Mouse (Mus musculus): ENCODE results near the gene Wipf1. TPM values are rescaled to one million over a fixed set of nuclear protein-coding genes. Genes with fewer than 3 reads are reported as not detected.
A peak's percentile ranks its signal among the peaks of the same experiment; 100 is the strongest.
"Not testable (repeated sequence)": the region's sequence is repeated elsewhere in the genome, so short reads cannot be mapped to it uniquely, and the experiment has no call there.

The Wipf1 gene
- polyA plus RNA-seq, 1 experiment: 13.7 TPM

DNA sequence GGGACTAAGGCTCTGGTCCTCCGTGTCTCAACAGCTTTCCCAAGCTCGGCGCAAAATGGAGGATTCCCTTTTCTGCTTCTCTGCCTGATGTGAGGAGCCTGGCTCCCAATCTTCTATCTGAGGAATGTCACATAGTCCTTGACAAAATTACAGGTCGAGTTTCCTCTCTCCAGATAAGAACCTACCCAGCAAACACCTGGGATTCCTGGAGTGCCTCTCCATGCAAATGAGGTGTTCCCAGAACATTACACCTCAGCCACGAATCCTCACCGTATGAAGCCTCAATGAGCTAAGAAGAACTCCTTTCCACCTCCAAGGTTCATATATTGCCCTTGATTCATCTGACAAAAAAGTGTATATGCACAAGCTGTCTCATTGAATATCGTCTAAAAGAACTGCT, 30.9 kb upstream of the Wipf1 start:
- H3K36me3 ChIP-seq (ENCODE audit: control insufficient read depth, insufficient read depth): peaks cover 28% of the 10 kb centered on the region
- no peaks in the 10 kb centered on the region for H3K27me3 ChIP-seq (ENCODE audit: control insufficient read depth, insufficient read depth, insufficient read length)
- H3K79me2 ChIP-seq (ENCODE audit: control insufficient read depth, insufficient read depth): no peaks in the 10 kb centered on the region
- TF ChIP-seq REST (IDR thresholded peaks at IDR 0.05; ENCODE audit: insufficient read depth, insufficient read length) (no peak), CEBPB (IDR thresholded peaks at IDR 0.05; ENCODE audit: insufficient read depth, poor library complexity, severe bottlenecking) (no peak), MAX (IDR thresholded peaks at IDR 0.05; ENCODE audit: low read depth) (no peak), E2F4 (IDR thresholded peaks at IDR 0.05; ENCODE audit: insufficient read depth) (no peak), MYOG (IDR thresholded peaks at IDR 0.05; ENCODE audit: control insufficient read depth in 1 of 3, insufficient read depth in 1 of 3, insufficient read length in 2 of 3, low read depth in 2 of 3) (no peak), MYOD1 (IDR thresholded peaks at IDR 0.05; ENCODE audit: control insufficient read depth in 1 of 3, insufficient read length in 2 of 3, low read depth in 2 of 3) (no peak), TCF3 (IDR thresholded peaks at IDR 0.05; ENCODE audit: insufficient read length, low read depth) (no peak), TCF12 (IDR thresholded peaks at IDR 0.05; ENCODE audit: insufficient read depth, poor library complexity, severe bottlenecking) (no peak), POLR2AphosphoS2 (IDR thresholded peaks at IDR 0.05; ENCODE audit: insufficient read length, low read depth) (no peak), USF1 (IDR thresholded peaks at IDR 0.05; ENCODE audit: low read depth) (no peak), SRF (IDR thresholded peaks at IDR 0.05; ENCODE audit: control insufficient read depth, insufficient read length, low read depth) (no peak), POLR2A (IDR thresholded peaks at IDR 0.05; ENCODE audit: insufficient read length, low read depth) (no peak)
- no peak overlapping the region for H3K4me3 ChIP-seq
- H3ac ChIP-seq (ENCODE audit: control insufficient read depth, insufficient read length): no peak overlapping the region
- no peak overlapping the region for H3K4me2 ChIP-seq (ENCODE audit: low read depth)

DNA sequence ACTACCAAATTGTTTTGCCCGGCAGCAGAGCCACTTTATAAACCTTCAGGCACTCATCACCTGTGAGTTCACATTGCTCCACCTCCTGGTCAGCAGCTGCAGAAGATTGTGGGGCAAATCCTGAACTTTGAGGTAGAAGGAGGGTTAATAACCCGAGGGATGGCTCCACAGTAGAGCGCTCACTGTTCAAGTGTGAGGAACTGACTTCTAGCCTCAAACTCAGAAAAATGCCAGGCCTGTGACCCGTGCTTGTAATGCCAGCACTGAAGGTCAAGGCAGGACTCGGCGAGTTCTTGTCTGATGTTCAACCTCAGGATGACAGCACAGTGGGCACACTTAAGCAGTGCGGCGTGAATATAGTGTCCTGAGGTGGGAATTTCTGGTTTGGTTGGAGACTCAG, 28.4 kb upstream of the Wipf1 start:
- peaks cover 3% of the 10 kb centered on the region for H3K36me3 ChIP-seq (ENCODE audit: control insufficient read depth, insufficient read depth)
- H3K27me3 ChIP-seq (ENCODE audit: control insufficient read depth, insufficient read depth, insufficient read length): no peaks in the 10 kb centered on the region
- TF ChIP-seq POLR2A (IDR thresholded peaks at IDR 0.05; ENCODE audit: insufficient read length, low read depth) (no peak), MYOD1 (IDR thresholded peaks at IDR 0.05; ENCODE audit: control insufficient read depth in 1 of 3, insufficient read length in 2 of 3, low read depth in 2 of 3) (no peak), REST (IDR thresholded peaks at IDR 0.05; ENCODE audit: insufficient read depth, insufficient read length) (no peak), TCF3 (IDR thresholded peaks at IDR 0.05; ENCODE audit: insufficient read length, low read depth) (no peak), SRF (IDR thresholded peaks at IDR 0.05; ENCODE audit: control insufficient read depth, insufficient read length, low read depth) (no peak)
- no peak overlapping the region for H3K4me3 ChIP-seq
- H3ac ChIP-seq (ENCODE audit: control insufficient read depth, insufficient read length): no peak overlapping the region
- no peak overlapping the region for H3K4me2 ChIP-seq (ENCODE audit: low read depth)
- H3K79me2 ChIP-seq (ENCODE audit: control insufficient read depth, insufficient read depth): no peaks in the 10 kb centered on the region

DNA sequence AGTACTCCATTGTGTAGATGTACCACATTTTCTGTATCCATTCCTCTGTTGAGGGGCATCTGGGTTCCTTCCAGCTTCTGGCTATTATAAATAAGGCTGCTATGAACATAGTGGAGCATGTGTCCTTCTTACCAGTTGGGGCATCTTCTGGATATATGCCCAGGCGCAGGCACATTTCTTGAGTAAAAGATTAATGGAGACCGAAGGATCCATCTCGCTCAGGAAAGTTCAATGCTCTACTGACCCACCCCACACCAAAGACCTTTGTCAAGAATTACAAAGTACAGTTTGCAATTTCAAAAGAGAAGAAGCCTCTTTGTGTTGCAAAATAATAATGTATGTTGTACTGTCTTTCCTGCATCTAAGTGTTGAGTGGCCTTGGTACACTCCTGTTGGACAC, 27.5 kb upstream of the Wipf1 start:
- not testable (repeated sequence) for H3K79me2 ChIP-seq (ENCODE audit: control insufficient read depth, insufficient read depth); H3K27me3 ChIP-seq (ENCODE audit: control insufficient read depth, insufficient read depth, insufficient read length); H3K4me3 ChIP-seq; H3K4me2 ChIP-seq (ENCODE audit: low read depth); H3ac ChIP-seq (ENCODE audit: control insufficient read depth, insufficient read length); H3K36me3 ChIP-seq (ENCODE audit: control insufficient read depth, insufficient read depth)

DNA sequence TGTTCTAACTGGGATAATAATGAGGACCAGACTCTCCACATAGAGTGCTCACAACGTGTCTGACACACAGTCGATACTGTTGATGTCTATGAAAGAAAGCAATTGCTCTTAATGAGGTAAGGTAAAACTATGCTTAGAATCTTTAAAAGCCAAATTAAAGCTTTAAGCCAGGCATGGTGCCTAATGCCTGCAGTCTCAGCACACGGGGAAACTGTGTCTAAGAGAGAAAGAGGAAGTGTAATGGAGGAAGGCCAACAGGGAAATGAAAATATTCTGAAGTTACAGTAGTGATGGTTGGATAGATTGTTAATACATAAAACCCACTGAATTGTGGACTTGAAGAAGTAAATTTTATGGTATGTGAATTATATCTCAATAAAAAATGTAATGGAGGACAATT, 24.9 kb upstream of the Wipf1 start:
- Histone ChIP-seq H3ac (ENCODE audit: control insufficient read depth, insufficient read length) (no peak overlapping the region), H3K4me2 (ENCODE audit: low read depth) (no peak overlapping the region), H3K4me3 (no peak overlapping the region), H3K27me3 (ENCODE audit: control insufficient read depth, insufficient read depth, insufficient read length) (no peaks in the 10 kb centered on the region), H3K36me3 (ENCODE audit: control insufficient read depth, insufficient read depth) (no peaks in the 10 kb centered on the region), H3K79me2 (ENCODE audit: control insufficient read depth, insufficient read depth) (no peaks in the 10 kb centered on the region)
- no peak for TF ChIP-seq CEBPB (IDR thresholded peaks at IDR 0.05; ENCODE audit: insufficient read depth, poor library complexity, severe bottlenecking)
- TF ChIP-seq REST (IDR thresholded peaks at IDR 0.05; ENCODE audit: insufficient read depth, insufficient read length): no peak
- no peak for TF ChIP-seq SRF (IDR thresholded peaks at IDR 0.05; ENCODE audit: control insufficient read depth, insufficient read length, low read depth)
- no peak for TF ChIP-seq USF1 (IDR thresholded peaks at IDR 0.05; ENCODE audit: low read depth)
- TF ChIP-seq MAX (IDR thresholded peaks at IDR 0.05; ENCODE audit: low read depth): no peak
- no peak for TF ChIP-seq TCF3 (IDR thresholded peaks at IDR 0.05; ENCODE audit: insufficient read length, low read depth)
- TF ChIP-seq MYOD1 (IDR thresholded peaks at IDR 0.05; ENCODE audit: control insufficient read depth in 1 of 3, insufficient read length in 2 of 3, low read depth in 2 of 3): no peak
- TF ChIP-seq POLR2AphosphoS2 (IDR thresholded peaks at IDR 0.05; ENCODE audit: insufficient read length, low read depth): no peak
- TF ChIP-seq TCF12 (IDR thresholded peaks at IDR 0.05; ENCODE audit: insufficient read depth, poor library complexity, severe bottlenecking): no peak
- TF ChIP-seq MYOG (IDR thresholded peaks at IDR 0.05; ENCODE audit: control insufficient read depth in 1 of 3, insufficient read depth in 1 of 3, insufficient read length in 2 of 3, low read depth in 2 of 3): no peak
- TF ChIP-seq POLR2A (IDR thresholded peaks at IDR 0.05; ENCODE audit: insufficient read length, low read depth): no peak
- no peak for TF ChIP-seq E2F4 (IDR thresholded peaks at IDR 0.05; ENCODE audit: insufficient read depth)

DNA sequence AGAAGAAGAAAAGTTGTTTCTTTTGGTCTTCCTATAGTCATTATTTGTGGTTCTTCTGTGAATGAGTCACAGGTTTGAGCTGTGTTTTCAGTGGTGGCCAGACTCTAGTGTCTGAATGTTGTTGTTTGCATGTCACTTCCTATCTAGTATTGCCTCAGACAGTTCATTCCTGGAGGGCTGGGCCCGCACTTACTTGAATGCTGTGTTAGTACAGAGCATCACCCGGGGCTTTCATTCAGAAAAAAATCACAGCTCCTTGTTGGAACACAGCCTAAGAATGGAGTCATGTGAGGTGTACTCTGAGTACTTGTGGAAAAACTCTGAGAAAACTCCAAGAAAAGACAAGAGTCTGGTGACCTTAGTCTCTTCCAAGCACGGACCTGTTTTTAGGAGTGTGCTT, 23.4 kb upstream of the Wipf1 start:
- TF ChIP-seq MYOD1 (IDR thresholded peaks at IDR 0.05; ENCODE audit: control insufficient read depth in 1 of 3, insufficient read length in 2 of 3, low read depth in 2 of 3) (no peak), REST (IDR thresholded peaks at IDR 0.05; ENCODE audit: insufficient read depth, insufficient read length) (no peak), CEBPB (IDR thresholded peaks at IDR 0.05; ENCODE audit: insufficient read depth, poor library complexity, severe bottlenecking) (peak; percentile 74), POLR2A (IDR thresholded peaks at IDR 0.05; ENCODE audit: insufficient read length, low read depth) (no peak), USF1 (IDR thresholded peaks at IDR 0.05; ENCODE audit: low read depth) (peak; percentile 16), POLR2AphosphoS2 (IDR thresholded peaks at IDR 0.05; ENCODE audit: insufficient read length, low read depth) (no peak), MAX (IDR thresholded peaks at IDR 0.05; ENCODE audit: low read depth) (no peak)
- Histone ChIP-seq H3K4me2 (ENCODE audit: low read depth) (peak overlapping the region; percentile 53), H3K4me3 (no peak overlapping the region), H3K36me3 (ENCODE audit: control insufficient read depth, insufficient read depth) (no peaks in the 10 kb centered on the region), H3K27me3 (ENCODE audit: control insufficient read depth, insufficient read depth, insufficient read length) (no peaks in the 10 kb centered on the region), H3K79me2 (ENCODE audit: control insufficient read depth, insufficient read depth) (no peaks in the 10 kb centered on the region), H3ac (ENCODE audit: control insufficient read depth, insufficient read length) (no peak overlapping the region)
